Mouse (Mus musculus) intestine, postnatal 0 days (tissue): ENCODE results near the gene Mynn. TPM values are rescaled to one million over a fixed set of nuclear protein-coding genes. Genes with fewer than 3 reads are reported as not detected.

Experiments used
- ATAC-seq: fragments of 200-750 bp; cut with Nextera tagmentation; 2 replicates; pipeline ENCODE4 v1.8.0; 2017; ENCODE audit warnings: mild to moderate bottlenecking, moderate TSS enrichment, moderate library complexity
- H3K27ac ChIP-seq: fragments of 300-500 bp; sonication (generic); 2 replicates; pipeline ENCODE4 v1.5.1; 2014; ENCODE audit warnings: mild to moderate bottlenecking, low read depth, low read length, moderate library complexity
- H3K27me3 ChIP-seq: fragments of 300-500 bp; sonication (generic); replicated peaks from 2 replicates; pipeline ENCODE4 v1.6.1; 2014; ENCODE audit warnings: low read length, mixed read lengths; ENCODE audit not compliant: control insufficient read depth, insufficient read depth
- H3K36me3 ChIP-seq: fragments of 300-500 bp; sonication (generic); 2 replicates; pipeline ENCODE4 v1.6.1; 2014; ENCODE audit warnings: mild to moderate bottlenecking, moderate library complexity; ENCODE audit not compliant: control insufficient read depth, insufficient read depth
- H3K4me1 ChIP-seq: fragments of 300-500 bp; sonication (generic); replicated peaks from 2 replicates; pipeline ENCODE4 v1.6.1; 2014; ENCODE audit warnings: antibody characterized with exemption, low read length, mixed read lengths; ENCODE audit not compliant: control insufficient read depth, insufficient read depth
- H3K4me2 ChIP-seq: fragments of 300-500 bp; sonication (generic); replicated peaks from 2 replicates; pipeline ENCODE4 v1.6.1; 2014; ENCODE audit warnings: low read depth, mild to moderate bottlenecking, moderate library complexity
- H3K4me3 ChIP-seq: fragments of 300-500 bp; sonication (generic); 2 replicates; pipeline ENCODE4 v1.5.1; 2014; ENCODE audit warnings: low read depth, low read length
- H3K9ac ChIP-seq: fragments of 300-500 bp; sonication (generic); 2 replicates; pipeline ENCODE4 v1.6.1; 2014; ENCODE audit warnings: mild to moderate bottlenecking, low read depth, low read length
- H3K9me3 ChIP-seq: fragments of 300-500 bp; sonication (generic); 2 replicates; pipeline ENCODE4 v1.6.1; 2016; ENCODE audit warnings: mixed run types; ENCODE audit not compliant: control insufficient read depth
- CTCF ChIP-seq: sonication (generic); IDR thresholded peaks from 2 replicates; pipeline ENCODE4 v1.5.1; 2016; ENCODE audit warnings: low read depth, mild to moderate bottlenecking, control low read depth, antibody characterized with exemption, moderate library complexity
- WGBS: fragments of 180-500 bp; shearing (Covaris S2); extraction: QIAGEN DNeasy Blood & Tissue Kit; methylation state at CpG from one replicate; pipeline ENCODE4 v1.1.7; 2014; 5-methylcytosine and 5-hydroxymethylcytosine counted together
- polyA plus RNA-seq: library from polyadenylated mRNA; unstranded; fragments of >200 nt; fragmentation: Nextera tagmentation; extraction: Ambion mirVana; gene quantifications from 2 replicates; pipeline ENCODE4 v1.2.1, GENCODE M21; 2015

Gene Mynn
- polyA plus RNA-seq, 1 experiment from 2014 or later = 10.3 TPM

DNA sequence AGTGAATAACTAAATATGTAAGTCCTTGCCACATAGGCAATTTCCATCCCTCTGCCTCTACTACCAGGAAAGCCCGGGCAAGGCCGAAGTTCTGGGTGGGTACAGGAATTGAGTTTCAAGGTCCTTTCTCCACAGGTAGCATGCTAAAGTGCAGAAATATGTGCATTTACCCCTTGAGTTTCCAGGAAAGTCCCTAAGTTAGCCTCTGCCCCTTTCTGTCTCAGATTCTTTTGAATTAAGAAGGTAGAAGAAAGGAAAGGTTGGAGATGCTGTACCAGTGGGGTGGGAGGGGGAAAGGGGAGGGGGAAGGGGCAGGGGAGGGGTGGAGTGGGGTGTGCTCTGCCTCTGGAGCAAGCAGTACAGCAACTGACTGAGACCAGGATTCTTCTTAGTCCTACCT is 46.6 kb downstream of the Mynn start:
- H3K27ac ChIP-seq = no peak overlapping the region
- H3K9ac ChIP-seq = no peak overlapping the region
- no peaks in the 10 kb centered on the region for H3K4me1 ChIP-seq
- no peak for TF ChIP-seq CTCF
- no peak overlapping the region for H3K4me3 ChIP-seq
- H3K36me3 ChIP-seq = no peaks in the 10 kb centered on the region
- WGBS = 92% methylated on average over 2 of the region's 2 CpGs
- H3K4me2 ChIP-seq = no peak overlapping the region
- H3K27me3 ChIP-seq = 0 out of 2 replicates have a peak, but pooled peaks cover 24% of the 10 kb centered on the region
- no peaks in the 10 kb centered on the region for H3K9me3 ChIP-seq
- ATAC-seq = no peak

DNA sequence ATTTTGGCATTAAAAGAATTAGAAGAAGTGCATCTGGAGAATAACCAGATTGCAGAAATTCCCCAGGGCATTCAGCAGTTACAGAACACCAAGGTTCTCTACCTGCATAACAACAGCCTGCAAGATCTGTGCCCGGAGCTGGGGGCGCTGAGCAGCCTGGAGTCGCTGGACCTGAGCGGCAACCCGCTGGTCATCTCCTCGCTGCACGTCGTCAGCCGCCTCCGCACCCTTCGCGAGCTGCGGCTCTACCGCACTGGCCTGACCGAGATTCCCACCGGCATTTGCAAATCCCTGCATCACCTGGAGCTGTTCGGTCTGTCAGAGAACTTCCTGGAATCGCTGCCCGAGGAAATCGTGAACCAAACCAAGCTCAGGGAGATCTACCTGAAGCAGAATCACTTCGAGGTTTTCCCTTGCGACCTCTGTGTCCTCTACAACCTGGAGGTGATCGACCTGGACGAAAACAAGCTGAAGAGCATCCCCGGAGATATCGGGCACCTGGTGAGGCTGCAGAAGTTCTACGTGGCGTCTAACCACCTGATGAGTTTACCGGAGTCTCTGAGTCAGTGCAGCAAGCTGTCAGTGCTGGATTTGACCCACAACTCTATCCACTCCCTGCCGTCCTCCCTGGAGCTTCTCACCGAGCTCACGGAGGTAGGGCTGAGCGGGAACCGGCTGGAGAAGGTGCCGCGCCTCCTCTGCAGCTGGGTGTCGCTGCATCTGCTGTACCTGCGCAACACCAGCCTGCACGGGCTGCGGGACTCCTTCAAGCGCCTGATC is 48.4 kb downstream of the Mynn start:
- ATAC-seq = peak; percentile 70
- Histone ChIP-seq H3K9ac (peak overlapping the region; percentile 22; the same call in 1 of the 2 replicates), H3K4me2 (peak overlapping the region; percentile 73), H3K4me3 (peak overlapping the region; percentile 35), H3K27me3 (0 out of 2 replicates have a peak, but pooled peaks cover 24% of the 10 kb centered on the region), H3K27ac (no peak overlapping the region), H3K9me3 (no peaks in the 10 kb centered on the region), H3K36me3 (no peaks in the 10 kb centered on the region), H3K4me1 (no peaks in the 10 kb centered on the region)
- under 1% methylated on average over 41 of the region's 41 CpGs for WGBS
- peak; percentile 75 for TF ChIP-seq CTCF

DNA sequence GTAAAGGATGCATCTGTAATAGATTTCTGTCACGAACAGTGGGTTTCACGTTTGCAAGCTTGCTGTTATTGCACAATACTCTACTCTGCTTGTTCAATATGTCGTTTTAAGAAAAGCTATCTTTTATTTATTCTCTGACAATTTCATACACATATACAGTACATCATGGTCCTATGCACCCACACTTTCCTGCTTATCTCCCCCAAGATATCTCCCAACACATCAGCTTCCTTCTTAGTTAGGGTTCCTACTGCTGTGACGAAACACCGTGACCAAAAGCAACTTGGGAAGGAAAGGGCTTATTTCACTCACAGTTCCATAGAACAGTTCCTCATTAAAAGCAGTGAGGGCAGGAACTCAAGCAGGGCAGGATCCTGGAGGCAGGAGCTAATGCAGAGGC is 54.1 kb downstream of the Mynn start:
- Histone ChIP-seq H3K4me2 (no peak overlapping the region), H3K9ac (no peak overlapping the region), H3K4me3 (no peak overlapping the region), H3K27me3 (0 out of 2 replicates have a peak, but pooled peaks cover 5% of the 10 kb centered on the region), H3K4me1 (no peaks in the 10 kb centered on the region), H3K27ac (no peak overlapping the region), H3K9me3 (no peaks in the 10 kb centered on the region), H3K36me3 (no peaks in the 10 kb centered on the region)
- TF ChIP-seq CTCF = no peak
- no peak for ATAC-seq
- WGBS = 81% methylated on average over 5 of the region's 5 CpGs

DNA sequence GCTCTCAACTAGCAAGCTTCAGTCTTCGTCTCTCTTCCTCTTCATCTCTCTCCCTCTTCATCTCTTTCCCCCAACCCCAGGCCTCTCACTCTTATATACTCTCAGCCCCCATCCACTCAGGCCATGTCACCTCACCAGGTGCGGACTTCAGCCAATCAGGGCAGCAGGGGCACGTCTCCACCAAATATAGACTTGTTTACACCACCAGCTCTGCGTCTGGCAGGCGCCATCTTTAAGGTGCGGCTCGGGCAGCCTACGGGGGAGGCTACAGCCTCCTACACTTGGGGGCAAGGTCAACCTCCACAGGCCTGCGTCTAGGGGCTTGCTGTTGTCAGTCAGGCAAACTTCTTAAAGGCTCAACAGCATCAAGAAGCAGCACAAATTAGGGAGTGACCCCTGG is 56.6 kb downstream of the Mynn start:
- H3K9me3 ChIP-seq = no peaks in the 10 kb centered on the region
- no peaks in the 10 kb centered on the region for H3K4me1 ChIP-seq
- no peak for ATAC-seq
- H3K9ac ChIP-seq = no peak overlapping the region
- no peaks in the 10 kb centered on the region for H3K27me3 ChIP-seq
- no peak overlapping the region for H3K4me2 ChIP-seq
- no peak overlapping the region for H3K27ac ChIP-seq
- WGBS = 86% methylated on average over 9 of the region's 9 CpGs
- TF ChIP-seq CTCF = no peak
- H3K4me3 ChIP-seq = no peak overlapping the region
- no peaks in the 10 kb centered on the region for H3K36me3 ChIP-seq

Other genes with a start within 250 kb of the Mynn start
- 7.7 and 9.4 TPM in 2 replicates for gene Mecom, start 54.1 kb upstream of the Mynn start, polyA plus RNA-seq
- gene Actrt3, start 2.1 kb upstream of the Mynn start, polyA plus RNA-seq = 0.12 TPM in 2 replicates
- gene Lrriq4, start 42.4 kb downstream of the Mynn start, polyA plus RNA-seq = not detected in 2 replicates
- gene Lrrc34, start 45.8 kb downstream of the Mynn start, polyA plus RNA-seq = 0.16 and 0.18 TPM in 2 replicates
- gene Lrrc31, start 97.8 kb downstream of the Mynn start, polyA plus RNA-seq = 0.69 and 0.73 TPM in 2 replicates
- not detected in 2 replicates for gene Samd7, start 144.2 kb downstream of the Mynn start, polyA plus RNA-seq
- gene Sec62, start 190.8 kb downstream of the Mynn start, polyA plus RNA-seq = 111 TPM in 2 replicates